Comparison of ENCODE assay signal across 19 mouse cellular contexts in genomic region chr5:120733696-120734095, GRCm38 (mm10). TPM values are rescaled to one million over a fixed set of nuclear protein-coding genes. Genes with fewer than 3 reads are reported as not detected.
DNase-seq lines count a peak whose midpoint lies in the region; ATAC-seq and TF ChIP-seq lines count a peak whose summit lies in the region.
"Had no signal": no experiment of that assay in that cellular context is flagged by ENCODE, and none has a peak within 500 bp of the region (broad histone marks: within the 10 kb centered on the region; RNA-seq: fewer than 3 reads in every experiment).

No protein-coding gene starts in this region.

- no peak overlapping the region for H3K9ac ChIP-seq in heart, adult 2 months (ENCODE audit: low read depth, low read length)
- H3K9ac ChIP-seq in kidney, embryonic 15.5 days = no peak overlapping the region
- H3K9ac ChIP-seq: embryonic facial prominence, embryonic 12.5 days; forebrain, embryonic 13.5 days; forebrain, embryonic 15.5 days; forebrain, postnatal 0 days had no signal

- no peaks in the 10 kb centered on the region for H3K36me3 ChIP-seq in heart, adult 2 months (ENCODE audit: control insufficient read depth, insufficient read depth, low read length)
- no peaks in the 10 kb centered on the region for H3K36me3 ChIP-seq in kidney, embryonic 15.5 days
- H3K36me3 ChIP-seq: embryonic facial prominence, embryonic 10.5 days; embryonic facial prominence, embryonic 12.5 days; forebrain, embryonic 15.5 days had no signal

- no peak overlapping the region for H3K4me3 ChIP-seq in heart, adult 2 months
- H3K4me3 ChIP-seq in kidney, embryonic 15.5 days (replicated peaks) = no peak overlapping the region
- H3K4me3 ChIP-seq: embryonic facial prominence, embryonic 10.5 days; embryonic facial prominence, embryonic 12.5 days; forebrain, embryonic 13.5 days; forebrain, embryonic 15.5 days had no signal

- no peaks in the 10 kb centered on the region for H3K27me3 ChIP-seq in heart, adult 2 months (ENCODE audit: control insufficient read depth, insufficient read depth, low read length)
- peaks cover 7% of the 10 kb centered on the region; the same call in 1 of the 2 replicates for H3K27me3 ChIP-seq in kidney, embryonic 15.5 days
- H3K27me3 ChIP-seq: forebrain, embryonic 13.5 days; forebrain, embryonic 15.5 days had no signal

- no peaks in the 10 kb centered on the region for H3K9me3 ChIP-seq in kidney, embryonic 15.5 days (replicated peaks)
- H3K9me3 ChIP-seq: embryonic facial prominence, embryonic 10.5 days; embryonic facial prominence, embryonic 12.5 days; forebrain, embryonic 13.5 days; forebrain, embryonic 15.5 days had no signal

- H3K4me1 ChIP-seq in heart, adult 2 months (ENCODE audit: control insufficient read depth, insufficient read depth, low read length) = peaks cover 1% of the 10 kb centered on the region
- H3K4me1 ChIP-seq in kidney, embryonic 15.5 days = no peaks in the 10 kb centered on the region
- H3K4me1 ChIP-seq: embryonic facial prominence, embryonic 10.5 days had no signal

- 73% methylated on average over 3 of the region's 3 CpGs for WGBS in heart, adult 2 months
- 90% methylated on average over 3 of the region's 3 CpGs for WGBS in kidney, embryonic 15.5 days

- intact Hi-C loops in heart, adult 2 months (cut with DNase I) = no loop called here
- intact Hi-C loops in heart, postnatal 14 days (cut with DNase I) = no loop called here

- TF ChIP-seq CTCF in heart, adult 2 months (IDR thresholded peaks at IDR 0.05) = no peak

- H3K27ac ChIP-seq in heart, adult 2 months = peak overlapping the region; percentile 17; the same call in 1 of the 2 replicates
- H3K27ac ChIP-seq in kidney, embryonic 15.5 days = no peak overlapping the region
- H3K27ac ChIP-seq: embryonic facial prominence, embryonic 10.5 days; embryonic facial prominence, embryonic 12.5 days; forebrain, embryonic 13.5 days; forebrain, embryonic 15.5 days had no signal

- H3K4me2 ChIP-seq in kidney, embryonic 15.5 days = no peak overlapping the region
- H3K4me2 ChIP-seq: embryonic facial prominence, embryonic 12.5 days; forebrain, embryonic 13.5 days; forebrain, embryonic 15.5 days had no signal

- ATAC-seq in kidney, embryonic 15.5 days (replicated peaks; ENCODE audit: low FRiP score) = no peak
- ATAC-seq in CD4-positive, CD25-positive, alpha-beta regulatory T cell, adult 4 months = no peak
- ATAC-seq: activated CD4-positive, CD25-positive, alpha-beta regulatory T cell, adult 4 months; forebrain, embryonic 13.5 days; forebrain, embryonic 15.5 days had no signal

- no peak for TF ChIP-seq POLR2A in heart, adult 2 months (IDR thresholded peaks at IDR 0.05; ENCODE audit: insufficient read depth, low read depth, low read length)

- TF ChIP-seq EP300 in heart, adult 2 months (IDR thresholded peaks at IDR 0.05; ENCODE audit: insufficient read depth, low read depth, low read length) = no peak

- no peaks in the 10 kb centered on the region for H3K79me2 ChIP-seq in heart, adult 2 months (replicated peaks; ENCODE audit: control insufficient read depth, insufficient read depth, low read length)

- DNase-seq in heart, adult 2 months = no peak
- DNase-seq in heart, postnatal 14 days = no peak
- peak; percentile 51 for DNase-seq in ES-CJ7 (ENCODE audit: low read depth, low spot score)
- peak; percentile 66 for DNase-seq in R1 (ENCODE audit: low read depth, low spot score)
- DNase-seq: adrenal gland, adult 8-10 months; adrenal gland, postnatal 14 days; adrenal gland, postnatal 36 days; B cell, adult 2 months; cerebellum, adult 11-12 months; cerebellum, adult 9-10 months; cerebellum, postnatal 10 days; forebrain, postnatal 0 days had no signal

RNA-seq across cellular contexts. Expression of gene Oas2, which starts 16.0 kb away (rescaled TPM):
- total RNA-seq in heart, adult 2 months (2021) = 1 to 10 TPM in 1 of 2 experiments, under 1 TPM in 1; 0.55 to 1.0 TPM
- polyA plus RNA-seq in heart, adult 2 months (2012; rRNA removed) = 9.6 and 11.3 TPM in 2 replicates
- under 1 TPM; 0.26 to 0.37 TPM for total RNA-seq in heart, postnatal 14 days (2021)
- polyA plus RNA-seq in kidney, embryonic 15.5 days (2015; fragmentation: Nextera tagmentation; extraction: Ambion mirVana) = 0.36 and 0.50 TPM in 2 replicates
- polyA plus RNA-seq in CD4-positive, CD25-positive, alpha-beta regulatory T cell, adult 4 months (2017; shearing (Covaris generic)) = 1 to 10 TPM; 1.6 to 3.6 TPM

RNA-seq across cellular contexts. Expression of gene Dtx1, which starts 22.0 kb away (rescaled TPM):
- total RNA-seq in heart, adult 2 months (2021) = 1 to 10 TPM; 2.1 to 2.7 TPM
- polyA plus RNA-seq in heart, adult 2 months (2012; rRNA removed) = 3.5 and 4.2 TPM in 2 replicates
- 1 to 10 TPM; 1.3 to 3.1 TPM for total RNA-seq in heart, postnatal 14 days (2021)
- 7.5 and 8.5 TPM in 2 replicates for polyA plus RNA-seq in kidney, embryonic 15.5 days (2015; fragmentation: Nextera tagmentation; extraction: Ambion mirVana)
- 10 to 100 TPM; 33.4 to 47.7 TPM for polyA plus RNA-seq in CD4-positive, CD25-positive, alpha-beta regulatory T cell, adult 4 months (2017; shearing (Covaris generic))

RNA-seq across cellular contexts. Expression of gene Oas3, which starts 43.8 kb away (rescaled TPM):
- under 1 TPM; 0.05 to 0.07 TPM for total RNA-seq in heart, adult 2 months (2021)
- polyA plus RNA-seq in heart, adult 2 months (2012; rRNA removed) = 0.61 and 0.94 TPM in 2 replicates
- under 1 TPM in 1 of 2 experiments, not detected in 1; 0.20 TPM for total RNA-seq in heart, postnatal 14 days (2021)
- polyA plus RNA-seq in kidney, embryonic 15.5 days (2015; fragmentation: Nextera tagmentation; extraction: Ambion mirVana) = 0.15 and 0.18 TPM in 2 replicates
- polyA plus RNA-seq in CD4-positive, CD25-positive, alpha-beta regulatory T cell, adult 4 months (2017; shearing (Covaris generic)) = 10 to 100 TPM; 12.9 to 24.4 TPM
- polyA plus RNA-seq: embryonic facial prominence, embryonic 10.5 days had no signal

Comparison
In these comparisons a context has a peak if more than half of its experiments do, and no peak if none do; other contexts are left out.
1. DNase-seq: peak in ES-CJ7 (single experiment) and R1 (single experiment); none in heart, adult 2 months (0 of 2) and heart, postnatal 14 days (0 of 2).